Mouse (Mus musculus) large intestine, adult 2 months (tissue): ENCODE data around the gene Omt2b. TPM values are rescaled to one million over a fixed set of nuclear protein-coding genes. Genes with fewer than 3 reads are reported as not detected.
"Not testable (repeated sequence)": the region's sequence is repeated elsewhere in the genome, so short reads cannot be mapped to it uniquely, and the experiment has no call there.

Experiments used
- DNase-seq: peaks from one replicate; pipeline ENCODE4 v3.0.0-alpha.2; 2012; ENCODE audit warnings: low read depth, low spot score
- WGBS: fragments of 180-500 bp; shearing (Covaris S2); methylation state at CpG from one replicate; pipeline ENCODE4 v1.1.7; 2018; 5-methylcytosine and 5-hydroxymethylcytosine counted together
- polyA plus RNA-seq: library from polyadenylated mRNA; depleted of rRNA; stranded (reverse); fragments of >200 nt; gene quantifications from 2 replicates; pipeline ENCODE4 v1.2.3, GENCODE M21; 2012

The Omt2b gene
- polyA plus RNA-seq, 1 experiment = not detected

- not testable (repeated sequence) for DNase-seq
Observed at GRCm38 (mm10) chr9:78350007-78350406, 22.6 kb downstream of the Omt2b start.

DNA sequence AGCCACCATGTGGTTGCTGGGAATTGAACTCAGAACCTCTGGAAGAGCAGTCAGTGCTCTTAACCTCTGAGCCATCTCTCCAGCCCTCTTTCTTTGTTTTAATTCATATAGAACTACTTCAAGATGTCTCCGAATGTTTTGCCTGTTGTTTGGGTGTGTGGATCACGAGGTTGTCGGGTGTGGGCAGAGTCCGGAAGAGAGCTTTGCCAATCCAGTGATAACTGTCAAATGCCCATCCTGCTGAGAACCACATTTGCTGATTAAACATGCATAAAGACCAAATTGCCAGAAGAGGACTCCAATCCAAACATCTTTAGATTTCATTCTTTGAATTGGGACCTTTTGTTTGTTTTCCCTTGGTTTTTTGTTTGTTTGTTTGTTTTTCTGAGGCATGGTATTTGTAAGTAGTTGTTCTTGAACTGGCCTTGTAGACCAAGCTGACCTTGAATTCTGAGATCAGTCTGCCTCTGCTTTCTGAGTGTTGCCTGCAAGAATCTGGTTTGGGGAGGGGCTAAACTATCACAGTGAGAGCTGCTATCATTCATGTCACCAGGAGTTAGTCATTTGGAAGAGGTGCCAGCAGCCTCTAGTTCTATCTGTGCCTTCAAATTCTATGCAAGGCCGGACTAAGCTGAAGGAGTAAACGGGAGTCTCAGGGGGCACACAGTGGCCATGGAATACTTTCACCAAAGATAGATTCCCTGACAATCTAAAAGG is 24.3 kb downstream of the Omt2b start:
- WGBS = 74% methylated on average over 6 of the region's 6 CpGs
- no peak for DNase-seq

DNA sequence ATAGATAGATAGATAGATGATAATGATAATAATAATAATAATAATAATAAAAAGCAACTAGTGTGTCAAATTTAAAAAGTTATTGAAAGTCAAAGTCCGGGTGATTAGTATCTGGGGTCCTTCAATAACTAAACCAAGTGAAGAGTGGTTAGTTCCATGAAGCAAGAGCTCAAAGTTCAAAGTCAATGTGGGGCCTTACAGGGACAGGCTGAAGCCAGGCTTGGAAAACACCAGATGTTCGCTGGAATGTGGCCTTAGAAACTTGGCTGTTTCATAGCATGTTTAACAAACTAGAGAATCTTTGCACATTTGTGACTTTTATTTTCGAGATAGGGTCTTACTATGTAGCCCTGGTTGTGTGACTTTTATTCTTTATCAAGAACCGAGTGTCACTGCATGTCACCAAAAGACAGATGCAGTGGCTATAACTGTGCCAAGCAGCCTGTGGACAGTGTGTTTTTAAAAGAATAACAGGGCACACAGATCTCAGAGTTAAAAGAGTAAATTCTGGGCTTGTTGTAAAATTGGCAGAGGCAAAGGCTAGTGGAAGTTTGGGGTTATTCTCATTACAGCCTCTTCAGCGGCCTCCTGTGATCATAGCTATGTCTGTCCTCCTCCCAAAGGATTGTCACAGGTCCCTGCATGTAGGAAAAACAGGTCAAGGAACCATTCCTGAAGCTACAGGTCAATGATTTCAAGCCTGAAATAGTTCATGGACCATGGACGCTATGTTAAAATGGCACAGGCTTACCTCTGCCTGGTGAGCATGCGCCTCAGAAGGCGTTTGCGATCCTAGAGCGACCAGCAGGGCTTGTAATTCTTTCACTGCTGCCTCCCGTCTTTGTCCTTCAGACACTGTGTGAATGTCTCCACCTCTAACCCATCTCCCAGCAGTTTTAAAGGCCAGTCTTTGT is 27.5 kb downstream of the Omt2b start:
- DNase-seq = no peak
- 69% methylated on average over 11 of the region's 11 CpGs for WGBS

- no peak for DNase-seq
- 86% methylated on average over 8 of the region's 8 CpGs for WGBS
Observed at GRCm38 (mm10) chr9:78355611-78356010, 28.2 kb downstream of the Omt2b start, which contains the start of gene Gsta2. TSS of gene Gsta2 (minus strand) at chr9:78355788.

DNA sequence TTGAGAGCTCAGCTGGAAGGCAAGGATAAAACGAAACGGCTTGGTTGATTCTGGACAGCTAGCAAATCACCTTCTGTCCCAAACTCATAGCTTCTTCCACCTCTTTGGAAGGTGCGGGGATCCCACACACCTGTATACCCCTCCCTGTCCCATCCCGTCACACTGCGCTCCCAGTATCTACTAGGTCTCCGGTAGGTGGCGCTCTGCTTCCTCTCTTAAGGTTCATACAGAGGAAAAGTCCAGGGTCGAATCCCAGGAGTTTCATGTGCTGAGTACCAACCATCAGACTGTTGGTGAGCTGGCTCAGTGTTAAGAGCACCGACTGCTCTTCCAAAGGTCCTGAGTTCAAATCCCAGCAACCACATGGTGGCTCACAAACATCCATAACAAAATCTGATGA is 30.7 kb downstream of the Omt2b start:
- peak; percentile 42 for DNase-seq
- WGBS = 12% methylated on average over 9 of the region's 9 CpGs

DNA sequence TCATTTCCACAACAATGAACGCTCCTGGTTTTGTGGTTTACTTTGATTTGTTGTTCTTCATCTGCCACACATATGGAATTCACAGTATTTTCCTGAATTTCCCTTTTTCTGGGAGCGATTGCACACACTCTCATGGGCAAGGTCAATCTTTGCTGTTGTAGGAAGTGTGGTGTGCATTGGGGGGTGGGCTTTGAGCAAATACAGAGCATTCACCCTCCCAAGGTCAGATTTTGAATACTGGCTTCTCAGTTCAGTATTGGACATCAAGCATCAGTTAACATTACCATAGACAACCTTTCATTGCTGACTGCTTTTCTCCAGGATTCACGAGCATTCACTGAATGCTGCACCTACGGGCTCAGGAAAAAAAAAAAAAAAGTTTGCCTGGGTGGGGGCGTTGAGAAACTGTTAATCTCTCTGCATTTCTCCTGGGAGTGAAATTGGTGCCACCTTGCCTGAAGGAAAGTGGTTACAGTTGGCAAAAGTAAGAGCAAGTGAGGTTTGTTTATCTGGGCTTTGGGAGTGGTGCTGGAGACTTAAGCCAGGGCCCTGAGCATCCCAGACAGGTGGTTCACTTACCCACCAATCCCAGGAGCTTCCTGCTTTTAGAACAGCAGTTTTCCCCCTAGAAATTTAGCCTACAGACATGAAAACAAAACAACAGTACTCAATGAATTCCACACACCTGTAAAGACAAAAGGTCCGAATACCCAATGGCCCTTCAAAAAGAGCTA is 32.5 kb downstream of the Omt2b start:
- DNase-seq = no peak
- WGBS = 84% methylated on average over 6 of the region's 6 CpGs

DNA sequence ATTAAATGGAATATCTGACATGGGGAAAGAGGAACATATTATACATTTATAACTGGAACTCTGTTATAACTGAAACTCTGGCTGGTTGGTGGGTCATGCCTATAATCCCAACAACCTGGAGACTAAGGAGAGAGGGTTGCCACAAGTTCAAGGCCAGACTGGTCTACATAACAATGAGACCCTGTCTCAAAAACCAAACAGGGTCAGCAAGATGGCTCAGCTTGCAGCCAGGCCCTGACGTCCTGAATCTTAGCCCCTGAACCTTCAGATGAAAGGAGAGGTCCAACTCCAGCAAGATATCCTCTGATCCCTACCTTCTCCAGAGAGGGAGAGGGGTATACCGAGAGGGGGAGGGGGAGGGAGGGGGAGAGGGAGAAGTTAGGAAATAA is 33.1 kb downstream of the Omt2b start:
- DNase-seq = no peak
- 47% methylated on average over 2 of the region's 2 CpGs for WGBS

GRCm38 (mm10) chr9:78363374-78363773 is 36.0 kb downstream of the Omt2b start:
- 60% methylated on average over 6 of the region's 6 CpGs for WGBS
- no peak for DNase-seq

DNA sequence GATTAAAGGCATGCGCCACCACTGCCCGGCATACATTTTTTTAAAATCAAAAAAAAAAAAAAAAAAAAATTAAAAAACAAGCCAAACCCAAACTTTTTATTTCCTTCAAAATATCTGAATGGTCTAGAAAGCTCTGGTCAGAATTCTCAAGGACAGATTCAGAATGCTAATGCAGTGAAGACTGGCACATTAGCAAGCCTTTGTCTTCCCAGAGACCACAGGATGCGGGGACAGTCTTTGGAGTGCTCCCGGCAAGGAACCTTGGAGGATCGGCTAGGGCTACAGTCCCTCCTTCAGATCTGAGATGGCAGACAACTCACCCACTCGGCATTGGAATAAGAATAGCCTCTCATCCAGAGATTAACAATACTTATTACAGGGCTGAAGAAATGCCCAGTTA is 37.3 kb downstream of the Omt2b start:
- no peak for DNase-seq
- 97% methylated on average over 6 of the region's 6 CpGs for WGBS

- DNase-seq = no peak
- WGBS = 53% methylated on average over 13 of the region's 13 CpGs
Observed at GRCm38 (mm10) chr9:78365850-78366544, 38.6 kb downstream of the Omt2b start.

- 90% methylated on average over 16 of the region's 16 CpGs for WGBS
Observed at GRCm38 (mm10) chr9:78367959-78368358, 40.6 kb downstream of the Omt2b start, which contains the start of gene Dppa5a. TSS of gene Dppa5a (minus strand) at chr9:78368177.

GRCm38 (mm10) chr9:78368671-78369293 is 41.4 kb downstream of the Omt2b start:
- WGBS = 75% methylated on average over 3 of the region's 3 CpGs

More at GRCm38 (mm10) chr9:78367959-78368358, 40.6 kb downstream of the Omt2b start, which contains the start of gene Dppa5a:
- DNase-seq = not testable (repeated sequence)

DNA sequence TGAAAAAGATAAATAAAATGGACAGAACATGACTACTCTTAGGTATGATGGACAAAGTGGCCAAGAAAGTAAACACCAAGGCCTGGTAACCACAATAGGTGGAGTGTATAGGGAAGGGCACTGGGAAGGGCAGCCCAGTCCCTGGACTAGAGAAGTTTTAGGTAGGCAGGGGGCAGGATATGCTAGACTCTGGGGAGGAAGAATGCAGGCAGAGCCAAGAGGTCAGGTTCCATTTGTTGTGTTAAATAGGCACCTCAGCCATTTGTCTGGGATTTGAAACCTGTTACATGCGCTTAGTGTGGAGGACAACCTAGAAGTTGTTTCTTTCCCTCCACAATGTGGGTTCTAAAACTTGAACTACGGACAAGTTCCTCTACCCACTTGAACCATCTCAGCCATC is 42.0 kb downstream of the Omt2b start:
- 99% methylated on average over 2 of the region's 2 CpGs for WGBS

More at GRCm38 (mm10) chr9:78368671-78369293, 41.4 kb downstream of the Omt2b start:
- DNase-seq = no peak

GRCm38 (mm10) chr9:78369786-78370185 is 42.4 kb downstream of the Omt2b start:
- WGBS = 82% methylated on average over 7 of the region's 7 CpGs

More for the DNA sequence above, 42.0 kb downstream of the Omt2b start:
- no peak for DNase-seq

GRCm38 (mm10) chr9:78371441-78371840 is 44.1 kb downstream of the Omt2b start:
- DNase-seq = no peak
- 90% methylated on average over 3 of the region's 3 CpGs for WGBS

More at GRCm38 (mm10) chr9:78369786-78370185, 42.4 kb downstream of the Omt2b start:
- DNase-seq = no peak

DNA sequence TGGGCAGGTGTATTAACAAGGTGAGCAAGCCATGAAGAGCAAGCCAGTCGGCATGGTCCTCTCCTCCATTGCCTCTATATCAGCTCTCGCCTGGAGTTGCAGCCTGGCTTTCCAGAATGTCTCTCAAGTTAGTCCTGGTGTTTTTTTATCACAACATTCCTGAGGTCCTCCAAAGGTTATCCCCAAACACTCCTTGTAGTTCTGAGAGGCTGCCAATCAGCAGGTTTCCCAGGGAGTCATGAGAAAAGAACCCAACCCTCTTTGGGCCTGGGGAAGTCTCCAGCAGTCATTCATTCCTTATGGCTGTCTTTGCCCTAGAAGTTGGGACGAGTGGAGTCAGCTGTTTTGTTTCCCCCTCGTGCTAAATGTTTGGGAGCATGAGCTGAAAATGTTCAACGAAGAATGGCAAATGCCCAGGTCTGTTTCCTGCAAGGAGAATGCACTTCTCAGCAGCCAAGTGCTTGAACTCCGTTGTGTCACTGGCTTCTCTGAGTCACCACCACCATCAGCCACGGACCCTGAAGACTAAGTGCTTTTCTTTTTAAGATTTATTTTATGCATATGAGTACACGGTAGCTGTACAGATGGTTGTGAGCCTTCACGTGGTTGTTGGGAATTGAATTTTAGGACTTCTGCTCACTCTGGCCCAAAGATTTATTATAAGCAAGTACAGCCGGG is 45.6 kb downstream of the Omt2b start:
- DNase-seq = no peak
- 77% methylated on average over 10 of the region's 10 CpGs for whole genome bisulfite sequencing

GRCm38 (mm10) chr9:78374397-78374796 is 47.0 kb downstream of the Omt2b start:
- 57% methylated on average over 5 of the region's 5 CpGs for WGBS
- no peak for DNase-seq

DNA sequence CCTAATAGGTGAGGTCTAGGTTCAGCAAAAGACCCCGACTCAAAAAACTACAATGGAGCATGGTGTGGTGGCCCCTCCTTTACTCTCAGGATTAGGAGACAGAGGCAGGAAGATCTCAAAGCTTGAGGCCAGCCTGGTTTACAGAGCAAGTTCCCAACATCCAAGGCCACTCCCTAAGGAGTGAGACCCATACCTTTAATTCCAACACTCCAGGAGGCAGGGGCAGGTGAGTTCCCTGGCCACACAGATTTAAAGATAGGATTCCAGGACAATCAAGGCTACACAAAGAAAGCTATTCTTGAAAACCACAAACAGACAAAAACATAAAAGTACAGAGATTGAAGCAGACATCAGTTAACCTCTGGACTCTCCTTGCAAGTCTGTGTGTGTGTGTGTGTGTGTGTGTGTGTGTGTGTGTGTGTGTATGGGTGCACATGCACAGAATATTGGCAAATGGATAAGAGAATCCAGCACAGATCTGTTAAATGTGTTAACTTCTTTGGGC is 47.5 kb downstream of the Omt2b start:
- DNase-seq = no peak
- WGBS = 65% methylated on average over 1 of the region's 1 CpGs
